Mouse (Mus musculus) neural tube, embryonic 14.5 days (tissue): ENCODE measurements around the gene Wscd2. TPM values are rescaled to one million over a fixed set of nuclear protein-coding genes. Genes with fewer than 3 reads are reported as not detected.

Experiments used
- ATAC-seq: fragments of 200-750 bp; cut with Nextera tagmentation; 2 replicates; pipeline ENCODE4 v1.8.0; 2017; ENCODE audit warnings: low read depth, mild to moderate bottlenecking, moderate TSS enrichment, moderate library complexity
- H3K27ac ChIP-seq: fragments of 300-500 bp; sonication (generic); 2 replicates; pipeline ENCODE4 v1.5.1; 2014; ENCODE audit warnings: low read depth, mild to moderate bottlenecking, control low read depth, low read length, moderate library complexity, mixed read lengths
- H3K27me3 ChIP-seq: fragments of 300-500 bp; sonication (generic); 2 replicates; pipeline ENCODE4 v1.6.1; 2014; ENCODE audit warnings: low read length; ENCODE audit not compliant: control insufficient read depth, insufficient read depth
- H3K36me3 ChIP-seq: fragments of 300-500 bp; sonication (generic); 2 replicates; pipeline ENCODE4 v1.6.1; 2014; ENCODE audit warnings: low read length, mixed read lengths; ENCODE audit not compliant: control insufficient read depth, insufficient read depth
- H3K4me1 ChIP-seq: fragments of 300-500 bp; sonication (generic); 2 replicates; pipeline ENCODE4 v1.6.1; 2014; ENCODE audit warnings: low read length; ENCODE audit not compliant: control insufficient read depth, insufficient read depth
- H3K4me2 ChIP-seq: fragments of 300-500 bp; sonication (generic); 2 replicates; pipeline ENCODE4 v1.6.1; 2014; ENCODE audit warnings: mild to moderate bottlenecking, low read depth, low read length, control low read depth
- H3K4me3 ChIP-seq: fragments of 300-500 bp; sonication (generic); 2 replicates; pipeline ENCODE4 v1.5.1; 2014; ENCODE audit warnings: low read depth, low read length, control low read depth, mixed read lengths
- H3K9ac ChIP-seq: fragments of 300-500 bp; sonication (generic); replicated peaks from 2 replicates; pipeline ENCODE4 v1.6.1; 2014; ENCODE audit warnings: low read depth, mild to moderate bottlenecking, control low read depth, low read length, mixed read lengths
- H3K9me3 ChIP-seq: fragments of 300-500 bp; sonication (generic); 2 replicates; pipeline ENCODE4 v1.6.1; 2016; ENCODE audit warnings: low read length; ENCODE audit not compliant: control insufficient read depth
- WGBS: fragments of 180-500 bp; shearing (Covaris S2); extraction: QIAGEN DNeasy Blood & Tissue Kit; methylation state at CpG from one replicate; pipeline ENCODE4 v1.1.7; 2014; 5-methylcytosine and 5-hydroxymethylcytosine counted together
- polyA plus RNA-seq: library from polyadenylated mRNA; unstranded; fragments of >200 nt; fragmentation: Nextera tagmentation; extraction: Ambion mirVana; gene quantifications from 2 replicates; pipeline ENCODE4 v1.2.1, GENCODE M21; 2014

Wscd2 gene
- polyA plus RNA-seq, 1 experiment from 2014 or later = 19.9 TPM

DNA sequence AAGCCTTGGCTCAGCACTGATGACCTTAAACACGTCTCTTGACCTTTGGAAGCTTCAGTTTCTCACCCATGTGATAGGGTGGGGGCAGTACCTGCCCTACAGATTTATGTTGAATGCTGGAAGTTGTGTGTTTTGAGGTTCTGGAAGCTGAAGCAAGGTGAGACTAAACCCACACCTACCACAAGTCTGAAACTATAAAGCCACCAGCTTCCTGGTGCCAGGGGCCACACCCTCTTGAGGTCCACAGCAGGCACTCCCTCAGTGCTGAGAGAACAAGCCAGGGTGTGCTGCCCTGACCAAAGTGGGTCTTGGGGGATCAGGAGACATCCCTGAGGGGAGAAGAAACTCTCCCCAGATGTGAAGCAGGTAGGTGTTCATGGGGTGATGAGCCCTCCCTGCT, 48.7 kb downstream of the Wscd2 start:
- H3K27ac ChIP-seq = no peak overlapping the region
- no peaks in the 10 kb centered on the region for H3K9me3 ChIP-seq
- no peaks in the 10 kb centered on the region for H3K36me3 ChIP-seq
- H3K4me3 ChIP-seq = no peak overlapping the region
- no peak overlapping the region for H3K4me2 ChIP-seq
- H3K9ac ChIP-seq = no peak overlapping the region
- no peak for ATAC-seq
- 77% methylated on average over 1 of the region's 1 CpGs for WGBS
- H3K27me3 ChIP-seq = no peaks in the 10 kb centered on the region
- H3K4me1 ChIP-seq = peaks cover 21% of the 10 kb centered on the region; the same call in 1 of the 2 replicates

DNA sequence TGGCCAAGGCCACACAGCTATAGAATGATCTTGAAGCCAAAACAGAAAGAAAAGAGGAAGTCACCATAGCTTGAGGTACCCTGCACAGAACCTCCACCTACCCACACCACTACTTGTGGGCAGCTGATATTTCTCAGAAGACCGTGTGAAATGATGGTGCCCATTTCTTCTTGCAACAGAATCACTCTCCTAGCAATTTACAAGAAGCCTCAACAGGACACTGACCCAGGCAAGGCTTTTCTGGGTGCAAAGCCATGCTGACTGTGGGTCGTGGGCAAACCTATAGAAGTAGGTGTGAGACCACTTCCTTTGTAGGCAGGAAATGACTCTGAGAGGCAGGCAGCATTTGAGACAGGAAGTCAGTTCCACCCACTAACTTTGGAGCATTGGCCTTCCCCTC, 49.3 kb downstream of the Wscd2 start:
- H3K27ac ChIP-seq = no peak overlapping the region
- peaks cover 21% of the 10 kb centered on the region; the same call in 1 of the 2 replicates for H3K4me1 ChIP-seq
- H3K36me3 ChIP-seq = no peaks in the 10 kb centered on the region
- no peak for ATAC-seq
- no peak overlapping the region for H3K4me2 ChIP-seq
- no peak overlapping the region for H3K4me3 ChIP-seq
- H3K27me3 ChIP-seq = no peaks in the 10 kb centered on the region
- no peaks in the 10 kb centered on the region for H3K9me3 ChIP-seq
- WGBS = 78% methylated on average over 2 of the region's 2 CpGs
- no peak overlapping the region for H3K9ac ChIP-seq

DNA sequence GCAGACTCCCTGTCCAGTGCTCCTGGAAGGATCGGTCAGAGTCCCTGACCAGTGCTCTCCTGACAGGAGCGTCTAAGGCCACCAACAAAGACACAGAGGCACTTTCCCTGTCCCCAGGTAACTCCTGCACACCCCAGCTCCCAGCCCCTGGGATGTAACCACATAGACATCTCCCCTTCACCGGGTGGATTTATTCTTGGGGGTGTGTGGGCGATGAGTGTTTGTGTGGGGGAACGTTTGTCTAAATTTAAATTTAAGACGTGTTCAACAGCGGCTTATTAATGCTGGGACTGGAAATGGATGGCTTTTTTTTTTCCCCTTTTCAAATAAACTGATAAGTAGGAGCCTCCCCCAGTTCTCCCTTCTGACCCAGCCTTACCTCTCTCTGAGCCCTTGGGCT, 49.7 kb downstream of the Wscd2 start:
- Histone ChIP-seq H3K4me1 (peaks cover 21% of the 10 kb centered on the region; the same call in 1 of the 2 replicates), H3K4me2 (no peak overlapping the region), H3K27ac (no peak overlapping the region), H3K9me3 (no peaks in the 10 kb centered on the region), H3K4me3 (no peak overlapping the region), H3K9ac (no peak overlapping the region), H3K36me3 (no peaks in the 10 kb centered on the region), H3K27me3 (no peaks in the 10 kb centered on the region)
- WGBS = 86% methylated on average over 7 of the region's 7 CpGs
- ATAC-seq = no peak

DNA sequence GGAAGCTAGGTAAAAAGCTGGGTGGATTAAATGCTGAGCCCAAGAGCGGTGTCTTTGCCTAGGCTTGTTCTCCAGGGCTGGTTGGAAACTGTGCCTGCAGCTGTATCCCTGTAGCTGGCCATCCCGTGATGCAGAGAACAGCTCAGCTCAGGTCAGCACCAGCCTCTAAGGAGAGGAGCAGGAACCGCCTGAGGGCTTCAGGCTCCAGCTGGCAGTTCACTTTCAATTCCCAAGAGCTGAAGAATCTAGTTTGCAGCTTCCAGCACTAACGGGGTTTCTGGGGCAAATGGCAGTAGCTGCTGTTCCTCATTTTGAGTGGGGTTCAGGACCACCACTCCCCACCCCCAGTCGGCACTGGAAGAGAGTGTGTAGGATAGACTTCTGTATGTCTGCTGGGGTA, 51.1 kb downstream of the Wscd2 start:
- no peaks in the 10 kb centered on the region for H3K27me3 ChIP-seq
- ATAC-seq = no peak
- peaks cover 21% of the 10 kb centered on the region; the same call in 1 of the 2 replicates for H3K4me1 ChIP-seq
- 48% methylated on average over 5 of the region's 5 CpGs for WGBS
- no peaks in the 10 kb centered on the region for H3K9me3 ChIP-seq
- H3K27ac ChIP-seq = no peak overlapping the region
- no peak overlapping the region for H3K4me2 ChIP-seq
- H3K4me3 ChIP-seq = no peak overlapping the region
- H3K9ac ChIP-seq = no peak overlapping the region
- no peaks in the 10 kb centered on the region for H3K36me3 ChIP-seq

- 0 out of 2 replicates have a peak overlapping the region, but pooled peaks have one; percentile 44 for H3K27ac ChIP-seq
- WGBS = 19% methylated on average over 10 of the region's 10 CpGs
- H3K27me3 ChIP-seq = no peaks in the 10 kb centered on the region
- peaks cover 12% of the 10 kb centered on the region; the same call in 1 of the 2 replicates for H3K4me1 ChIP-seq
- peak; percentile 71; the same call in 1 of the 2 replicates for ATAC-seq
- H3K36me3 ChIP-seq = no peaks in the 10 kb centered on the region
- no peak overlapping the region for H3K4me3 ChIP-seq
- no peak overlapping the region for H3K4me2 ChIP-seq
- no peak overlapping the region for H3K9ac ChIP-seq
- H3K9me3 ChIP-seq = no peaks in the 10 kb centered on the region
Measured at GRCm38 (mm10) chr5:113542885-113543476, 52.8 kb downstream of the Wscd2 start.

GRCm38 (mm10) chr5:113547949-113548700, 58.0 kb downstream of the Wscd2 start:
- no peak for ATAC-seq
- Histone ChIP-seq H3K4me3 (no peak overlapping the region), H3K9ac (no peak overlapping the region), H3K9me3 (no peaks in the 10 kb centered on the region), H3K36me3 (no peaks in the 10 kb centered on the region), H3K27ac (no peak overlapping the region), H3K27me3 (peaks cover 3% of the 10 kb centered on the region; the same call in 1 of the 2 replicates), H3K4me2 (no peak overlapping the region), H3K4me1 (peaks cover 6% of the 10 kb centered on the region; the same call in 1 of the 2 replicates)
- WGBS = 56% methylated on average over 14 of the region's 14 CpGs

DNA sequence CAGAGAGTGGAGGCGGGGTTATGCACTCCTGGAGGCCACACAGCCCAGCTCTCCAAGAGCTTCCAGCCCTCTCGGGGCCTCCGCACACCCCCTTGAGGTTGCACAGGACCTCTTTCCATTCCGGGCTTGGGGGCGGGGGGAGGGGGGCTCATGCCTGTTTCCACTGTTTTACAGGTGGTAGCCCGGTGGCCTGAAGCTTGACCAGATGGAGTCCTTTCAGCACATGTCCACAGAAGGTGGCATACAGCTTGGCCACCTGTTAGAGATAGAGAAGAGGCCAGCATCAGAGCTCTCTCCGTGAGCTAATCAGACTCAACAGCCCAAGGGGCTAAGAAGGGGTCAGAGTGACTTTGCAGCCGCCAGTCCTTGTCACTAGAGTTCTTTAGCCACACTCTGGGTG, 60.1 kb downstream of the Wscd2 start:
- 64% methylated on average over 8 of the region's 8 CpGs for WGBS
- H3K9ac ChIP-seq = no peak overlapping the region
- no peak overlapping the region for H3K4me3 ChIP-seq
- no peak overlapping the region for H3K27ac ChIP-seq
- ATAC-seq = no peak
- no peaks in the 10 kb centered on the region for H3K36me3 ChIP-seq
- no peak overlapping the region for H3K4me2 ChIP-seq
- H3K4me1 ChIP-seq = peaks cover 12% of the 10 kb centered on the region
- H3K27me3 ChIP-seq = peaks cover 3% of the 10 kb centered on the region; the same call in 1 of the 2 replicates
- H3K9me3 ChIP-seq = no peaks in the 10 kb centered on the region

DNA sequence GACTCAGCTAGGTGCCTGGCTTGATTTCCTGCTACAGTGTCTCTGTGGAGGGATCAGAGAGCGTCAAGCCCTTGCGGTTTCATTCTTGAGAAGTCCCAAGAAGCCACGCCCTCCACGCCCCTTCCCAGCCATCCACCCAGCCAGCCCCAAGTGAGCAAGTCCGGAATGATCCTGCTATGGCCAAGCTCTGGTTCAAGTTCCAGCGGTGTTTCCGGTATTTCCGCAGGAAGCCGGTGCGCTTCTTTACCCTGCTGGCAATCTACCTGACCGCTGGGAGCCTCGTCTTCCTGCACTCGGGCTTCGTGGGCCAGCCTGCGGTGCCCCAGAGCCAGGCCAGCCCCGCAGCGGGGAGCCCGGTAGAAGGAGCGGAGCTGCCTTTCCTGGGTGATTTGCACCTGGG, 60.6 kb downstream of the Wscd2 start:
- no peak for ATAC-seq
- Histone ChIP-seq H3K4me2 (no peak overlapping the region), H3K9me3 (no peaks in the 10 kb centered on the region), H3K27ac (no peak overlapping the region), H3K27me3 (peaks cover 3% of the 10 kb centered on the region; the same call in 1 of the 2 replicates), H3K4me3 (no peak overlapping the region), H3K9ac (0 out of 2 replicates have a peak overlapping the region, but pooled peaks have one; percentile 21), H3K4me1 (peaks cover 12% of the 10 kb centered on the region), H3K36me3 (no peaks in the 10 kb centered on the region)
- 25% methylated on average over 19 of the region's 19 CpGs for WGBS

GRCm38 (mm10) chr5:113553402-113553897, 63.3 kb downstream of the Wscd2 start:
- WGBS = 10% methylated on average over 9 of the region's 9 CpGs
- Histone ChIP-seq H3K27ac (no peak overlapping the region), H3K36me3 (no peaks in the 10 kb centered on the region), H3K27me3 (peaks cover 3% of the 10 kb centered on the region; the same call in 1 of the 2 replicates), H3K9ac (no peak overlapping the region), H3K4me1 (peaks cover 12% of the 10 kb centered on the region), H3K4me2 (no peak overlapping the region), H3K9me3 (no peaks in the 10 kb centered on the region), H3K4me3 (no peak overlapping the region)
- ATAC-seq = no peak; the same call in 1 of the 2 replicates
